Mouse (Mus musculus) hindbrain, embryonic 10.5 days (tissue): Measurements from ENCODE around the gene Gm7271. TPM values are rescaled to one million over a fixed set of nuclear protein-coding genes. Genes with fewer than 3 reads are reported as not detected.

Experiments
- DNase-seq: peaks from one replicate; pipeline ENCODE4 v3.0.0-alpha.2; 2017; ENCODE audit warnings: low spot score
- H3K27ac ChIP-seq: fragments of 300-500 bp; sonication (generic); 2 replicates; pipeline ENCODE4 v1.5.1; 2016; ENCODE audit warnings: mild to moderate bottlenecking, moderate library complexity
- H3K27me3 ChIP-seq: fragments of 300-500 bp; sonication (generic); 2 replicates; pipeline ENCODE4 v1.6.1; 2016; ENCODE audit warnings: mild to moderate bottlenecking; ENCODE audit not compliant: poor library complexity, insufficient read depth, severe bottlenecking
- H3K36me3 ChIP-seq: fragments of 300-500 bp; sonication (generic); 2 replicates; pipeline ENCODE4 v1.6.1; 2016; ENCODE audit warnings: mild to moderate bottlenecking, moderate library complexity
- H3K4me1 ChIP-seq: fragments of 300-500 bp; sonication (generic); replicated peaks from 2 replicates; pipeline ENCODE4 v1.6.1; 2016; ENCODE audit warnings: mild to moderate bottlenecking
- H3K4me3 ChIP-seq: fragments of 300-500 bp; sonication (generic); 2 replicates; pipeline ENCODE4 v1.5.1; 2016; ENCODE audit warnings: mild to moderate bottlenecking, moderate library complexity
- H3K9me3 ChIP-seq: fragments of 300-500 bp; sonication (generic); 2 replicates; pipeline ENCODE4 v1.6.1; 2016; ENCODE audit warnings: mild to moderate bottlenecking, moderate library complexity
- WGBS: fragments of 180-500 bp; shearing (Covaris S2); methylation state at CpG from one replicate; pipeline ENCODE4 v1.1.7; 2016; 5-methylcytosine and 5-hydroxymethylcytosine counted together
- polyA plus RNA-seq: library from polyadenylated mRNA; unstranded; fragments of >200 nt; fragmentation: Nextera tagmentation; extraction: Ambion mirVana; gene quantifications from 2 replicates; pipeline ENCODE4 v1.2.1, GENCODE M21; 2016

Gm7271 gene
- 3.6 and 13.2 TPM in 2 replicates for polyA plus RNA-seq

- H3K27ac ChIP-seq = peak within 1 kb of the TSS; percentile 59; the same call in 1 of the 2 replicates
- H3K36me3 ChIP-seq = no peaks in the 10 kb centered on the region
- H3K4me1 ChIP-seq = peaks cover 10% of the 10 kb centered on the region
- no peaks in the 10 kb centered on the region for H3K27me3 ChIP-seq
- peak; percentile 20 for DNase-seq
- H3K9me3 ChIP-seq = no peaks in the 10 kb centered on the region
- H3K4me3 ChIP-seq = peak within 1 kb of the TSS; percentile 28; the same call in 1 of the 2 replicates
- WGBS = 52% methylated on average over 5 of the region's 5 CpGs
Observed at GRCm38 (mm10) chr5:76483811-76484210, at the start of gene Gm7271. Gm7271 (plus strand) TSS chr5:76484040.

- no peaks in the 10 kb centered on the region; the same call in 1 of the 2 replicates for H3K9me3 ChIP-seq
- 88% methylated on average over 5 of the region's 5 CpGs for WGBS
- no peaks in the 10 kb centered on the region for H3K27me3 ChIP-seq
- no peak for DNase-seq
- H3K4me3 ChIP-seq = no peak overlapping the region
- H3K27ac ChIP-seq = no peak overlapping the region
- no peaks in the 10 kb centered on the region for H3K36me3 ChIP-seq
- H3K4me1 ChIP-seq = no peaks in the 10 kb centered on the region
Observed at GRCm38 (mm10) chr5:76437100-76437499, 46.7 kb upstream of the Gm7271 start.

GRCm38 (mm10) chr5:76437696-76438095 lies 46.1 kb upstream of the Gm7271 start:
- no peak for DNase-seq
- Histone ChIP-seq H3K27me3 (no peaks in the 10 kb centered on the region), H3K4me1 (no peaks in the 10 kb centered on the region), H3K27ac (no peak overlapping the region), H3K9me3 (no peaks in the 10 kb centered on the region; the same call in 1 of the 2 replicates), H3K4me3 (no peak overlapping the region), H3K36me3 (no peaks in the 10 kb centered on the region)
- 95% methylated on average over 8 of the region's 8 CpGs for WGBS

GRCm38 (mm10) chr5:76441431-76441830 lies 42.4 kb upstream of the Gm7271 start:
- H3K4me1 ChIP-seq = no peaks in the 10 kb centered on the region
- H3K36me3 ChIP-seq = no peaks in the 10 kb centered on the region
- no peak for DNase-seq
- H3K4me3 ChIP-seq = no peak overlapping the region
- no peaks in the 10 kb centered on the region for H3K27me3 ChIP-seq
- no peaks in the 10 kb centered on the region for H3K9me3 ChIP-seq
- H3K27ac ChIP-seq = no peak overlapping the region
- 87% methylated on average over 4 of the region's 4 CpGs for WGBS

- no peak for DNase-seq
- Histone ChIP-seq H3K4me3 (no peak overlapping the region), H3K27me3 (no peaks in the 10 kb centered on the region), H3K36me3 (no peaks in the 10 kb centered on the region), H3K4me1 (peaks cover 7% of the 10 kb centered on the region; the same call in 1 of the 2 replicates), H3K9me3 (no peaks in the 10 kb centered on the region), H3K27ac (no peak overlapping the region)
- WGBS = 83% methylated on average over 2 of the region's 2 CpGs
Observed at GRCm38 (mm10) chr5:76474931-76475330, 8.9 kb upstream of the Gm7271 start.

- Histone ChIP-seq H3K9me3 (no peaks in the 10 kb centered on the region), H3K4me3 (no peak overlapping the region), H3K36me3 (no peaks in the 10 kb centered on the region), H3K27ac (no peak overlapping the region), H3K27me3 (no peaks in the 10 kb centered on the region), H3K4me1 (peaks cover 7% of the 10 kb centered on the region; the same call in 1 of the 2 replicates)
- 76% methylated on average over 4 of the region's 4 CpGs for WGBS
- DNase-seq = no peak
Observed at GRCm38 (mm10) chr5:76476873-76477272, 7.0 kb upstream of the Gm7271 start.

GRCm38 (mm10) chr5:76477764-76478163 lies 6.1 kb upstream of the Gm7271 start:
- H3K27me3 ChIP-seq = no peaks in the 10 kb centered on the region
- DNase-seq = no peak
- H3K36me3 ChIP-seq = no peaks in the 10 kb centered on the region
- no peak overlapping the region for H3K27ac ChIP-seq
- 41% methylated on average over 9 of the region's 9 CpGs for WGBS
- H3K9me3 ChIP-seq = no peaks in the 10 kb centered on the region
- H3K4me3 ChIP-seq = no peak overlapping the region
- peaks cover 7% of the 10 kb centered on the region; the same call in 1 of the 2 replicates for H3K4me1 ChIP-seq

- no peaks in the 10 kb centered on the region for H3K36me3 ChIP-seq
- 82% methylated on average over 13 of the region's 13 CpGs for WGBS
Observed at GRCm38 (mm10) chr5:76495126-76495525, 11.3 kb downstream of the Gm7271 start.

GRCm38 (mm10) chr5:76522446-76522845 lies 38.6 kb downstream of the Gm7271 start:
- DNase-seq = no peak
- Histone ChIP-seq H3K36me3 (no peaks in the 10 kb centered on the region), H3K4me3 (no peak overlapping the region), H3K9me3 (no peaks in the 10 kb centered on the region), H3K27ac (no peak overlapping the region), H3K27me3 (no peaks in the 10 kb centered on the region), H3K4me1 (no peaks in the 10 kb centered on the region)
- 90% methylated on average over 1 of the region's 1 CpGs for WGBS

More at GRCm38 (mm10) chr5:76495126-76495525, 11.3 kb downstream of the Gm7271 start:
- no peaks in the 10 kb centered on the region for H3K4me1 ChIP-seq
- no peak overlapping the region for H3K4me3 ChIP-seq
- no peaks in the 10 kb centered on the region for H3K9me3 ChIP-seq
- H3K27ac ChIP-seq = no peak overlapping the region
- H3K27me3 ChIP-seq = no peaks in the 10 kb centered on the region
- DNase-seq = no peak

GRCm38 (mm10) chr5:76524623-76525022 lies 40.8 kb downstream of the Gm7271 start:
- Histone ChIP-seq H3K36me3 (no peaks in the 10 kb centered on the region), H3K4me3 (no peak overlapping the region), H3K27ac (no peak overlapping the region), H3K27me3 (no peaks in the 10 kb centered on the region), H3K9me3 (no peaks in the 10 kb centered on the region), H3K4me1 (no peaks in the 10 kb centered on the region)
- 81% methylated on average over 5 of the region's 5 CpGs for WGBS
- no peak for DNase-seq

- no peak for DNase-seq
- WGBS = 62% methylated on average over 4 of the region's 4 CpGs
Observed at GRCm38 (mm10) chr5:76525066-76525465, 41.2 kb downstream of the Gm7271 start.

GRCm38 (mm10) chr5:76525829-76526228 lies 42.0 kb downstream of the Gm7271 start:
- DNase-seq = no peak
- Histone ChIP-seq H3K4me3 (no peak overlapping the region), H3K36me3 (no peaks in the 10 kb centered on the region), H3K27me3 (no peaks in the 10 kb centered on the region), H3K4me1 (peaks cover 12% of the 10 kb centered on the region), H3K27ac (no peak overlapping the region), H3K9me3 (no peaks in the 10 kb centered on the region)
- WGBS = 56% methylated on average over 2 of the region's 2 CpGs

More at GRCm38 (mm10) chr5:76525066-76525465, 41.2 kb downstream of the Gm7271 start:
- no peaks in the 10 kb centered on the region for H3K36me3 ChIP-seq
- no peaks in the 10 kb centered on the region for H3K27me3 ChIP-seq
- H3K4me3 ChIP-seq = no peak overlapping the region
- no peak overlapping the region for H3K27ac ChIP-seq
- H3K9me3 ChIP-seq = no peaks in the 10 kb centered on the region
- peaks cover 4% of the 10 kb centered on the region for H3K4me1 ChIP-seq

GRCm38 (mm10) chr5:76529040-76529703 lies 45.3 kb downstream of the Gm7271 start, which contains the start of gene Exoc1:
Exoc1 (plus strand) TSS chr5:76529311.
- H3K27me3 ChIP-seq = no peaks in the 10 kb centered on the region
- H3K27ac ChIP-seq = peak within 1 kb of the TSS; percentile 88
- peaks cover 12% of the 10 kb centered on the region for H3K36me3 ChIP-seq
- H3K4me1 ChIP-seq = peaks cover 16% of the 10 kb centered on the region
- WGBS = under 1% methylated on average over 39 of the region's 39 CpGs
- peak; percentile 97 for DNase-seq
- no peaks in the 10 kb centered on the region for H3K9me3 ChIP-seq
- peak within 1 kb of the TSS; percentile 93 for H3K4me3 ChIP-seq
